Mouse (Mus musculus) midbrain, embryonic 14.5 days (tissue): ENCODE measurements around the gene Sergef. TPM values are rescaled to one million over a fixed set of nuclear protein-coding genes. Genes with fewer than 3 reads are reported as not detected.

ENCODE experiments used
- ATAC-seq: fragments of 200-750 bp; cut with Nextera tagmentation; 2 replicates; pipeline ENCODE4 v1.8.0; 2017; ENCODE audit warnings: moderate number of reproducible peaks, moderate library complexity; ENCODE audit not compliant: low FRiP score, low TSS enrichment
- DNase-seq: peaks from one replicate; pipeline ENCODE4 v3.0.0-alpha.2; 2015
- H3K27ac ChIP-seq: fragments of 300-500 bp; sonication (generic); replicated peaks from 2 replicates; pipeline ENCODE4 v1.5.1; 2014; ENCODE audit warnings: mild to moderate bottlenecking, low read depth, low read length, moderate library complexity
- H3K27me3 ChIP-seq: fragments of 300-500 bp; sonication (generic); 2 replicates; pipeline ENCODE4 v1.6.1; 2014; ENCODE audit warnings: low read length, control low read depth, mixed read lengths; ENCODE audit not compliant: control insufficient read depth, insufficient read depth
- H3K36me3 ChIP-seq: fragments of 300-500 bp; sonication (generic); 2 replicates; pipeline ENCODE4 v1.6.1; 2014; ENCODE audit warnings: low read length, control low read depth; ENCODE audit not compliant: control insufficient read depth, insufficient read depth
- H3K4me1 ChIP-seq: fragments of 300-500 bp; sonication (generic); 2 replicates; pipeline ENCODE4 v1.6.1; 2014; ENCODE audit warnings: mild to moderate bottlenecking, antibody characterized with exemption, low read length, control low read depth; ENCODE audit not compliant: control insufficient read depth, insufficient read depth
- H3K4me2 ChIP-seq: fragments of 300-500 bp; sonication (generic); 2 replicates; pipeline ENCODE4 v1.6.1; 2014; ENCODE audit warnings: mild to moderate bottlenecking, low read length, moderate library complexity
- H3K4me3 ChIP-seq: fragments of 300-500 bp; sonication (generic); replicated peaks from 2 replicates; pipeline ENCODE4 v1.5.1; 2014; ENCODE audit warnings: low read depth, low read length
- H3K9ac ChIP-seq: fragments of 300-500 bp; sonication (generic); replicated peaks from 2 replicates; pipeline ENCODE4 v1.6.1; 2014; ENCODE audit warnings: mild to moderate bottlenecking, low read length, moderate library complexity
- H3K9me3 ChIP-seq: fragments of 300-500 bp; sonication (generic); 2 replicates; pipeline ENCODE4 v1.6.1; 2016; ENCODE audit warnings: low read length, control low read depth, mixed read lengths; ENCODE audit not compliant: control insufficient read depth
- WGBS: fragments of 180-500 bp; shearing (Covaris S2); extraction: QIAGEN DNeasy Blood & Tissue Kit; methylation state at CpG from one replicate; pipeline ENCODE4 v1.1.7; 2014; 5-methylcytosine and 5-hydroxymethylcytosine counted together
- polyA plus RNA-seq: library from polyadenylated mRNA; unstranded; fragments of >200 nt; fragmentation: Nextera tagmentation; extraction: Ambion mirVana; gene quantifications from 2 replicates; pipeline ENCODE4 v1.2.1, GENCODE M21; 2014

Sergef gene
- polyA plus RNA-seq, 1 experiment from 2014 or later = 31.1 TPM

- Histone ChIP-seq H3K4me3 (no peak overlapping the region), H3K27me3 (no peaks in the 10 kb centered on the region), H3K4me1 (0 out of 2 replicates have a peak, but pooled peaks cover under 1% of the 10 kb centered on the region), H3K4me2 (no peak overlapping the region), H3K36me3 (no peaks in the 10 kb centered on the region), H3K27ac (no peak overlapping the region), H3K9me3 (no peaks in the 10 kb centered on the region), H3K9ac (no peak overlapping the region)
- no peak for DNase-seq
- ATAC-seq = no peak
- 93% methylated on average over 6 of the region's 6 CpGs for WGBS
These were observed 228.9 kb downstream of the Sergef start for GRCm38 (mm10) chr7:46410727-46411126.

DNA sequence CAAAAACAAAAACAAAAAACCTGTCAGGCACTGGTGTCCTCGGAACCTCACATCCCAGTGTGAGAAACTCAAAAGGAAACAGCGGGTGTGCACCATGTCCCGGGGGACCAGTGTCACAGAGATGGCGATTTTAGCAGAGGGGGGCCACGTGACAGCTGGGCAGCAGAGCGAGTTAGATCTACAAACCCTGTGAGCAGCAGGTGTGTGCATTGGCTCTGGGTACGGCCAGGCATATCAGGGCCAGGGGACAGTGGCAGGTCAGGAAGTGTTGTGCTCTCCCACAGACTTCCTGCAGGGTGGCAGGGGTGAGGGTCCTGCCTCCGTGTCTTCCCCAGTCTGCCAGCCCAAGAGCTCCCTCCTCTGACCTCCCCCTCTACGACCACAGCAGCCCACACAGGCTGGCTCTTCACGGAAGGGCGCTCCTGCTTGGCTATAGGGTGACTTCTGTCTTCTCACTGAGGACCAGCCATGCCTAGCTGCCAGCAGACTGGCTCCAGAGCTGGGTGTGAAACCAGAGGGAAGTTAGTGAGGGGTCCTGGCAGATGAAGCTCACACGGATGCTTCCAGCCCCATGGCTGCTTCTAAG, 230.3 kb downstream of the Sergef start:
- H3K4me2 ChIP-seq = no peak overlapping the region
- no peaks in the 10 kb centered on the region for H3K36me3 ChIP-seq
- ATAC-seq (no peak), DNase-seq (no peak)
- no peak overlapping the region for H3K9ac ChIP-seq
- H3K4me1 ChIP-seq = no peaks in the 10 kb centered on the region
- H3K4me3 ChIP-seq = no peak overlapping the region
- WGBS = 29% methylated on average over 12 of the region's 12 CpGs
- H3K27me3 ChIP-seq = no peaks in the 10 kb centered on the region
- H3K9me3 ChIP-seq = no peaks in the 10 kb centered on the region
- no peak overlapping the region for H3K27ac ChIP-seq

DNA sequence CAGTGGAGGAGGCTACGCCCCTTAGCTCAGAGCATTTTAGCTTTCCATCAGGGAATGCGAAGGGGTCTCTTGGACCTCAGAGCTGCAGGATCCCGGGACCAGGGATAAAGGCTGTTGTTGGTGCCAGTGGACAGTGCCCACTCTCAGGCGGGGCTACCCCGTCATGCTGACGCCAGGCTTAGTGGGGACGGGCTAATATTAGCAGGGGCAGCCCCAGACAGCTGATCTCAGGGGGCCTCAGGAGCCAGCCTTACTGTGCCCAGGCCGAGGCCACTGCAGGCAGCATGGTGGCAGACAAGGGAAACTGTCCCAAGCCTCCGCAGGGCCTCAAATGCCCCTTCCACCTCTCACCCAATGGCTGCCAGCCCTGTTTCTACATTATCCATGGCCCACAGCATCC, 231.0 kb downstream of the Sergef start:
- no peaks in the 10 kb centered on the region for H3K4me1 ChIP-seq
- DNase-seq = no peak
- H3K9ac ChIP-seq = no peak overlapping the region
- H3K4me2 ChIP-seq = no peak overlapping the region
- no peaks in the 10 kb centered on the region for H3K27me3 ChIP-seq
- no peaks in the 10 kb centered on the region for H3K36me3 ChIP-seq
- no peak overlapping the region for H3K4me3 ChIP-seq
- H3K9me3 ChIP-seq = no peaks in the 10 kb centered on the region
- no peak overlapping the region for H3K27ac ChIP-seq
- WGBS = 89% methylated on average over 9 of the region's 9 CpGs
- ATAC-seq = no peak

DNA sequence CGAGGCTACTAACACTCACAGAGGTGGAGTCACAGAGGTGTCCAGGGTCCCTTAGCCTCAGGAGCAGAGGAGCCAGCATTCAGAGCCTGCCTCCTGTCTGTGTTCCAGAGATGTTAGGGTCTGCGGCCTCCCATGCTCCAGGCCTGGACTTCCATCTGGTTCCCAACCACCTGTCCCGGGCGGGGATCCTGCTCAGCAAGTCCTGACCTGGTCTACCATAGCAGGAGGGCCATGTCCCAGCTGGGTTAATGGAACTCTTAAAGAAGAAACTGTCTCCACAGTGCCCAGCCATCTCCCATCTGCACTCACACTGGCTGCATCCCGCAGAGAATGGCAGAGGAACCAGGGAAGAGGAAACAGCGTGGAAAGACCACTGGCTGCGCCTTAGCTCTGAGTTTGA, 234.9 kb downstream of the Sergef start:
- WGBS = 82% methylated on average over 7 of the region's 7 CpGs
- H3K27ac ChIP-seq = no peak overlapping the region
- H3K4me2 ChIP-seq = no peak overlapping the region
- no peaks in the 10 kb centered on the region for H3K27me3 ChIP-seq
- no peak for ATAC-seq
- no peak overlapping the region for H3K9ac ChIP-seq
- H3K9me3 ChIP-seq = no peaks in the 10 kb centered on the region
- DNase-seq = no peak
- no peaks in the 10 kb centered on the region for H3K36me3 ChIP-seq
- H3K4me1 ChIP-seq = peaks cover 23% of the 10 kb centered on the region
- no peak overlapping the region for H3K4me3 ChIP-seq

GRCm38 (mm10) chr7:46403616-46404485, 235.8 kb downstream of the Sergef start:
- Histone ChIP-seq H3K27me3 (peaks cover 3% of the 10 kb centered on the region; the same call in 1 of the 2 replicates), H3K9ac (no peak overlapping the region), H3K4me1 (peaks cover 32% of the 10 kb centered on the region), H3K36me3 (no peaks in the 10 kb centered on the region), H3K4me2 (no peak overlapping the region), H3K9me3 (no peaks in the 10 kb centered on the region), H3K27ac (no peak overlapping the region), H3K4me3 (no peak overlapping the region)
- DNase-seq = no peak
- no peak for ATAC-seq
- whole genome bisulfite sequencing = 78% methylated on average over 15 of the region's 15 CpGs

GRCm38 (mm10) chr7:46401371-46402180, 238.0 kb downstream of the Sergef start:
- Histone ChIP-seq H3K9ac (no peak overlapping the region), H3K36me3 (no peaks in the 10 kb centered on the region), H3K27me3 (peaks cover 15% of the 10 kb centered on the region; the same call in 1 of the 2 replicates), H3K4me3 (peak overlapping the region; percentile 91; the same call in 1 of the 2 replicates), H3K4me1 (peaks cover 43% of the 10 kb centered on the region), H3K9me3 (no peaks in the 10 kb centered on the region), H3K4me2 (peak overlapping the region; percentile 75), H3K27ac (no peak overlapping the region)
- 78% methylated on average over 3 of the region's 3 CpGs for WGBS
- DNase-seq = no peak
- no peak for ATAC-seq

DNA sequence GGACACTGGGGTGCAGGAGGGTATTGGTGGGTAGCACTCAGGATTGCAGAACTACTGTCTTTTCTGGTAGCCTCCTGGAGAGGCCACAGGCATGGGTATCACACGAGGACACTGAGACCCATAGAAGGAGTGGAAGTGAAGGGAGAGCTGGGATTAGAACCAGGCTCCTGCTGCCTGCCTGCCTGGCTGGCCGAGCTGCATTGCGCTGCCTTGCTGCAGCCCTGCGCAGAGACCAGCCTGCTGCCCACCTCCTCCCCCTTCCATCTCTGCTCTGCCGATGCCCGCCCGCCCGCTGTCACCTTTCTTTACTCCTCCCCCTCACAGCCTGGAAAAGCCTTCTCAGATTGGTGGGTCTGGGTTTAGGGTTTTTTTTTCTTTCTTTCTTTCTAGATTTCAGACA, 239.3 kb downstream of the Sergef start:
- ATAC-seq = no peak
- WGBS = 36% methylated on average over 8 of the region's 8 CpGs
- H3K4me2 ChIP-seq = peak overlapping the region; percentile 75
- H3K36me3 ChIP-seq = no peaks in the 10 kb centered on the region
- peak overlapping the region; percentile 36; the same call in 1 of the 2 replicates for H3K9ac ChIP-seq
- H3K9me3 ChIP-seq = no peaks in the 10 kb centered on the region
- H3K4me1 ChIP-seq = peaks cover 43% of the 10 kb centered on the region
- H3K27ac ChIP-seq = 0 out of 2 replicates have a peak overlapping the region, but pooled peaks have one; percentile 13
- H3K27me3 ChIP-seq = peaks cover 19% of the 10 kb centered on the region
- H3K4me3 ChIP-seq = peak overlapping the region; percentile 91
- peak; percentile 60 for DNase-seq

DNA sequence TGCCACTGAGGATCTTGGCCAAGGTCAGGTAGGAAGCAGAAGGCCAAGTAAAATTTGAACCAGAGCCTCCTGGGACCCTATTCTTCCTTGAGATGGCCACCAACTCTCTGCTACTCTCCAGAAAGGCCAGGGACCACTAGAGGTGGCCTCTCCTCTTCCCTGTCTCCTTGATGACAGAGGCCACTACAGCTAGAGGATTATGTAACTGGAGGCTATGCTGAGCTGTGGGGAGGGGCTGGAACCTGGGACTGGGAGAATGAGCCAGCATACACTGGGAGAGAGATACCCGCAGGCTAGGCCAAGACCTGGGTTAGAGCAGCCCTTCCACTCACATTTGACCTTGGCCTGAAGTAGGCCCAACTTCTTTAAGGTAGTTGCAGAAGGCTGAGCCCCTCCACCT, 239.9 kb downstream of the Sergef start:
- Histone ChIP-seq H3K27ac (no peak overlapping the region), H3K4me1 (peaks cover 43% of the 10 kb centered on the region), H3K4me3 (peak overlapping the region; percentile 91), H3K9me3 (no peaks in the 10 kb centered on the region), H3K9ac (no peak overlapping the region), H3K27me3 (peaks cover 26% of the 10 kb centered on the region), H3K36me3 (no peaks in the 10 kb centered on the region), H3K4me2 (peak overlapping the region; percentile 75)
- ATAC-seq = no peak
- DNase-seq = no peak
- 93% methylated on average over 1 of the region's 1 CpGs for WGBS
